Comparison of ENCODE assay signal across 14 mouse cellular contexts in genomic region chr8:122435375-122435774, GRCm38 (mm10). TPM values are rescaled to one million over a fixed set of nuclear protein-coding genes. Genes with fewer than 3 reads are reported as not detected.
DNase-seq lines count a peak whose midpoint lies in the region; TF ChIP-seq lines count a peak whose summit lies in the region.
"Had no signal": no experiment of that assay in that cellular context is flagged by ENCODE, and none has a peak within 500 bp of the region (broad histone marks: within the 10 kb centered on the region; RNA-seq: fewer than 3 reads in every experiment).

No protein-coding gene starts in this region.

- TF ChIP-seq POLR2A in brain, embryonic 14.5 days (IDR thresholded peaks at IDR 0.05; ENCODE audit: borderline replicate concordance, extremely low read depth, insufficient read depth, insufficient read length, poor library complexity, severe bottlenecking): no peak

- no peak overlapping the region for H3K4me3 ChIP-seq in layer of hippocampus, adult 2 months
- H3K4me3 ChIP-seq: hindbrain, embryonic 12.5 days; midbrain, embryonic 13.5 days; neural tube, embryonic 15.5 days had no signal

- H3K27ac ChIP-seq in layer of hippocampus, adult 2 months: no peak overlapping the region
- H3K27ac ChIP-seq: hindbrain, embryonic 12.5 days; midbrain, embryonic 13.5 days; neural tube, embryonic 15.5 days had no signal

- no peak for DNase-seq in layer of hippocampus, adult 2 months (ENCODE audit: low spot score in 2 of 2)
- DNase-seq in layer of hippocampus, adult 18-20 months (ENCODE audit: low spot score in 2 of 2): no peak
- peak; percentile 26 for DNase-seq in 416B (ENCODE audit: low read depth)
- DNase-seq in CD8-positive naive resting alpha-beta T cell, adult 2 months (ENCODE audit: low read depth in 2 of 2, low spot score in 2 of 2): peak; percentile 25 to 34
- no peak for DNase-seq in brain, embryonic 14.5 days (ENCODE audit: low read depth)
- DNase-seq in spleen, adult 12 weeks (ENCODE audit: low spot score): no peak
- DNase-seq in right cerebral cortex, postnatal 25 days: no peak
- DNase-seq: kidney, postnatal 25 days; lung, adult 18-20 months had no signal

- TF ChIP-seq CTCF in layer of hippocampus, adult 2 months (conservative IDR thresholded peaks at IDR 0.05): peak; percentile 70
- peak; percentile 37; the same call in 1 of the 2 replicates for TF ChIP-seq CTCF in brain, embryonic 14.5 days (IDR thresholded peaks at IDR 0.05; ENCODE audit: borderline replicate concordance, extremely low read depth, insufficient read depth, insufficient read length)

RNA-seq across cellular contexts. Expression of gene Cyba, which starts 2.6 kb away (rescaled TPM):
- total RNA-seq in layer of hippocampus, adult 2 months (2021): 10 to 100 TPM in 1 of 2 experiments, 1 to 10 TPM in 1; 10.0 to 10.7 TPM
- 10 to 100 TPM; 10.8 to 11.3 TPM for total RNA-seq in layer of hippocampus, adult 18-20 months (2021)
- polyA plus RNA-seq in brain, embryonic 14.5 days (2012; rRNA removed): 22.3 and 25.7 TPM in 2 replicates

RNA-seq across cellular contexts. Expression of gene Mvd, which starts 7.8 kb away (rescaled TPM):
- 10 to 100 TPM; 16.7 to 17.6 TPM for total RNA-seq in layer of hippocampus, adult 2 months (2021)
- 10 to 100 TPM; 18.5 to 22.1 TPM for total RNA-seq in layer of hippocampus, adult 18-20 months (2021)
- polyA plus RNA-seq in brain, embryonic 14.5 days (2012; rRNA removed): 60.8 and 63.9 TPM in 2 replicates

RNA-seq across cellular contexts. Expression of gene Il17c, which starts 13.6 kb away (rescaled TPM):
- not detected for total RNA-seq in layer of hippocampus, adult 2 months (2021)
- total RNA-seq in layer of hippocampus, adult 18-20 months (2021): not detected
- polyA plus RNA-seq in brain, embryonic 14.5 days (2012; rRNA removed): 0.92 and 0.97 TPM in 2 replicates
- total RNA-seq: left cerebral cortex, adult 8-10 months had no signal
- polyA plus RNA-seq: heart, embryonic 11.5 days; hindbrain, embryonic 12.5 days; midbrain, embryonic 13.5 days; neural tube, embryonic 15.5 days had no signal

RNA-seq across cellular contexts. Expression of gene Snai3, which starts 25.2 kb away (rescaled TPM):
- total RNA-seq in layer of hippocampus, adult 2 months (2021): not detected
- total RNA-seq in layer of hippocampus, adult 18-20 months (2021): not detected
- polyA plus RNA-seq in brain, embryonic 14.5 days (2012; rRNA removed): not detected in 2 replicates
- polyA plus RNA-seq: hindbrain, embryonic 12.5 days; midbrain, embryonic 13.5 days had no signal

RNA-seq across cellular contexts. Expression of gene Rnf166, which starts 40.5 kb away (rescaled TPM):
- 10 to 100 TPM; 32.7 to 39.5 TPM for total RNA-seq in layer of hippocampus, adult 2 months (2021)
- total RNA-seq in layer of hippocampus, adult 18-20 months (2021): 10 to 100 TPM; 40.3 to 45.5 TPM
- polyA plus RNA-seq in brain, embryonic 14.5 days (2012; rRNA removed): 59.5 and 80.9 TPM in 2 replicates

Comparison
In these comparisons a context has a peak if more than half of its experiments do, and no peak if none do; other contexts are left out.
1. DNase-seq: peak in 416B (single experiment) and CD8-positive naive resting alpha-beta T cell, adult 2 months (2 of 2); none in layer of hippocampus, adult 2 months (0 of 2), layer of hippocampus, adult 18-20 months (0 of 2), brain, embryonic 14.5 days (single experiment), spleen, adult 12 weeks (single experiment) and right cerebral cortex, postnatal 25 days (single experiment).